Mouse (Mus musculus) intestine, postnatal 0 days (tissue): ENCODE results near the gene Cfd. TPM values are rescaled to one million over a fixed set of nuclear protein-coding genes. Genes with fewer than 3 reads are reported as not detected.

Source experiments
- ATAC-seq: fragments of 200-750 bp; cut with Nextera tagmentation; 2 replicates; pipeline ENCODE4 v1.8.0; 2017; ENCODE audit warnings: mild to moderate bottlenecking, moderate TSS enrichment, moderate library complexity
- H3K27ac ChIP-seq: fragments of 300-500 bp; sonication (generic); 2 replicates; pipeline ENCODE4 v1.5.1; 2014; ENCODE audit warnings: mild to moderate bottlenecking, low read depth, low read length, moderate library complexity
- H3K27me3 ChIP-seq: fragments of 300-500 bp; sonication (generic); replicated peaks from 2 replicates; pipeline ENCODE4 v1.6.1; 2014; ENCODE audit warnings: low read length, mixed read lengths; ENCODE audit not compliant: control insufficient read depth, insufficient read depth
- H3K36me3 ChIP-seq: fragments of 300-500 bp; sonication (generic); 2 replicates; pipeline ENCODE4 v1.6.1; 2014; ENCODE audit warnings: mild to moderate bottlenecking, moderate library complexity; ENCODE audit not compliant: control insufficient read depth, insufficient read depth
- H3K4me1 ChIP-seq: fragments of 300-500 bp; sonication (generic); replicated peaks from 2 replicates; pipeline ENCODE4 v1.6.1; 2014; ENCODE audit warnings: antibody characterized with exemption, low read length, mixed read lengths; ENCODE audit not compliant: control insufficient read depth, insufficient read depth
- H3K4me2 ChIP-seq: fragments of 300-500 bp; sonication (generic); replicated peaks from 2 replicates; pipeline ENCODE4 v1.6.1; 2014; ENCODE audit warnings: low read depth, mild to moderate bottlenecking, moderate library complexity
- H3K4me3 ChIP-seq: fragments of 300-500 bp; sonication (generic); 2 replicates; pipeline ENCODE4 v1.5.1; 2014; ENCODE audit warnings: low read depth, low read length
- H3K9ac ChIP-seq: fragments of 300-500 bp; sonication (generic); 2 replicates; pipeline ENCODE4 v1.6.1; 2014; ENCODE audit warnings: mild to moderate bottlenecking, low read depth, low read length
- H3K9me3 ChIP-seq: fragments of 300-500 bp; sonication (generic); 2 replicates; pipeline ENCODE4 v1.6.1; 2016; ENCODE audit warnings: mixed run types; ENCODE audit not compliant: control insufficient read depth
- CTCF ChIP-seq: sonication (generic); IDR thresholded peaks from 2 replicates; pipeline ENCODE4 v1.5.1; 2016; ENCODE audit warnings: low read depth, mild to moderate bottlenecking, control low read depth, antibody characterized with exemption, moderate library complexity
- WGBS: fragments of 180-500 bp; shearing (Covaris S2); extraction: QIAGEN DNeasy Blood & Tissue Kit; methylation state at CpG from one replicate; pipeline ENCODE4 v1.1.7; 2014; 5-methylcytosine and 5-hydroxymethylcytosine counted together
- polyA plus RNA-seq: library from polyadenylated mRNA; unstranded; fragments of >200 nt; fragmentation: Nextera tagmentation; extraction: Ambion mirVana; gene quantifications from 2 replicates; pipeline ENCODE4 v1.2.1, GENCODE M21; 2015

Gene Cfd
- polyA plus RNA-seq, 1 experiment from 2014 or later = not detected

GRCm38 (mm10) chr10:79873313-79873712, 17.3 kb upstream of the Cfd start:
- Histone ChIP-seq H3K9me3 (no peaks in the 10 kb centered on the region), H3K4me1 (no peaks in the 10 kb centered on the region), H3K9ac (no peak overlapping the region), H3K27ac (no peak overlapping the region), H3K36me3 (no peaks in the 10 kb centered on the region), H3K4me3 (peak overlapping the region; percentile 59; the same call in 1 of the 2 replicates), H3K4me2 (peak overlapping the region; percentile 94), H3K27me3 (0 out of 2 replicates have a peak, but pooled peaks cover 5% of the 10 kb centered on the region)
- no peak for ATAC-seq
- no peak for TF ChIP-seq CTCF
- WGBS = 21% methylated on average over 6 of the region's 6 CpGs

- H3K36me3 ChIP-seq = no peaks in the 10 kb centered on the region
- 0 out of 2 replicates have a peak, but pooled peaks cover 5% of the 10 kb centered on the region for H3K27me3 ChIP-seq
- H3K27ac ChIP-seq = no peak overlapping the region
- ATAC-seq = no peak
- H3K9ac ChIP-seq = peak overlapping the region; percentile 58
- H3K4me2 ChIP-seq = peak overlapping the region; percentile 94
- TF ChIP-seq CTCF = no peak
- H3K4me3 ChIP-seq = peak overlapping the region; percentile 59
- WGBS = 2% methylated on average over 26 of the region's 26 CpGs
- H3K4me1 ChIP-seq = no peaks in the 10 kb centered on the region
- no peaks in the 10 kb centered on the region for H3K9me3 ChIP-seq
Observed at GRCm38 (mm10) chr10:79873715-79874289, 16.9 kb upstream of the Cfd start.

- peak within 1 kb of the TSS; percentile 58 for H3K9ac ChIP-seq
- H3K4me2 ChIP-seq = peak within 1 kb of the TSS; percentile 94
- WGBS = under 1% methylated on average over 57 of the region's 57 CpGs
- no peak for TF ChIP-seq CTCF
- H3K4me1 ChIP-seq = no peaks in the 10 kb centered on the region
- H3K36me3 ChIP-seq = no peaks in the 10 kb centered on the region
- H3K27me3 ChIP-seq = 0 out of 2 replicates have a peak, but pooled peaks cover 5% of the 10 kb centered on the region
- no peaks in the 10 kb centered on the region for H3K9me3 ChIP-seq
- peak; percentile 22; the same call in 1 of the 2 replicates for ATAC-seq
- no peak within 1 kb of the TSS for H3K27ac ChIP-seq
- H3K4me3 ChIP-seq = peak within 1 kb of the TSS; percentile 59
Observed at GRCm38 (mm10) chr10:79874290-79874862, 16.3 kb upstream of the Cfd start, which contains the start of the genes Prtn3 and Plppr3. TSS of gene Prtn3 (plus strand) at chr10:79874476. TSS of gene Plppr3 (minus strand) at chr10:79874634.

GRCm38 (mm10) chr10:79877174-79877573, 13.5 kb upstream of the Cfd start:
- TF ChIP-seq CTCF = no peak
- Histone ChIP-seq H3K4me1 (0 out of 2 replicates have a peak, but pooled peaks cover 2% of the 10 kb centered on the region), H3K9me3 (no peaks in the 10 kb centered on the region), H3K27me3 (0 out of 2 replicates have a peak, but pooled peaks cover 6% of the 10 kb centered on the region), H3K27ac (no peak overlapping the region), H3K4me2 (no peak overlapping the region), H3K4me3 (no peak overlapping the region), H3K36me3 (no peaks in the 10 kb centered on the region), H3K9ac (no peak overlapping the region)
- 46% methylated on average over 1 of the region's 1 CpGs for WGBS
- ATAC-seq = no peak

GRCm38 (mm10) chr10:79877757-79878156, 12.9 kb upstream of the Cfd start:
- H3K9ac ChIP-seq = no peak overlapping the region
- H3K4me1 ChIP-seq = 0 out of 2 replicates have a peak, but pooled peaks cover 2% of the 10 kb centered on the region
- WGBS = 59% methylated on average over 12 of the region's 12 CpGs
- no peaks in the 10 kb centered on the region for H3K36me3 ChIP-seq
- H3K27me3 ChIP-seq = 0 out of 2 replicates have a peak, but pooled peaks cover 12% of the 10 kb centered on the region
- H3K27ac ChIP-seq = peak overlapping the region; percentile 50; the same call in 1 of the 2 replicates
- no peak for ATAC-seq
- H3K9me3 ChIP-seq = no peaks in the 10 kb centered on the region
- no peak overlapping the region; the same call in 1 of the 2 replicates for H3K4me2 ChIP-seq
- TF ChIP-seq CTCF = no peak
- no peak overlapping the region for H3K4me3 ChIP-seq

- H3K4me2 ChIP-seq = no peak overlapping the region
- no peak for TF ChIP-seq CTCF
- H3K27ac ChIP-seq = no peak overlapping the region
Observed at GRCm38 (mm10) chr10:79879527-79879926, 11.1 kb upstream of the Cfd start.

More at GRCm38 (mm10) chr10:79879527-79879926, 11.1 kb upstream of the Cfd start:
- no peak for ATAC-seq
- WGBS = 35% methylated on average over 3 of the region's 3 CpGs
- Histone ChIP-seq H3K9me3 (no peaks in the 10 kb centered on the region), H3K4me3 (no peak overlapping the region), H3K27me3 (0 out of 2 replicates have a peak, but pooled peaks cover 9% of the 10 kb centered on the region), H3K4me1 (0 out of 2 replicates have a peak, but pooled peaks cover 2% of the 10 kb centered on the region), H3K9ac (no peak overlapping the region), H3K36me3 (no peaks in the 10 kb centered on the region)
